Mouse (Mus musculus): ENCODE data around the gene Zfp575.

The Zfp575 gene

DNA sequence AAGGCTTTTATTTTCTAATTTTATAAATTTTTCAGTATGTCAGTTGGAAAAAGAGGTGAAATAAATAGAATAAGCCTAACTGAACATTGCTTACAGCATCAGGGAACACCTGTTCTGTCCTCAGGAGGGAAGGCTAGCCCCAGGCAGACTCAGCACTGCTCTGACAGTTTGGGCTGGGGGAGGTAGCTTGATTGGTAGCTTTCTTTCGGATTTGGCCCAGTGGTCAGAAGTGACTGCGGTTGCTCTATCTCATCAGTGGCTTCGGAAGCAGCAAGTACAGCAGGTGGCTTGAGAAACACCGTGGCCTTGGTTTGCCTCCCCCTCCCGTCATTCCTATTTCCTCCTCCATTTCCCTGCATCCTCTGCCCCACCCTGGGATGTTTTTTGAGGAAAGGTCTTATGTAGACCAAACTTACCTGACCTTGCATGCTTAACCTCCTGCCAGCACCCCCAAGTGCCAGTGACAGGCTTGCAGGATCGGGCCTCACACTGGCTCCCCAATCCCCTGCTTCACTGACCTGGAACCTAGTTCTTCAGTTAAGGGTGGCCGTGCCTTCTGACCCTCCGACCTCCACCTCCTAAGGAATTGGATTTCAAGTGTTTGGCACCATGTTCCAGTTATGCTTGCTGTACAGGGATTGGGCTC lies 24.1 kb downstream of the Zfp575 start:
- DNase-seq (ENCODE audit: low read depth): no peak

DNA sequence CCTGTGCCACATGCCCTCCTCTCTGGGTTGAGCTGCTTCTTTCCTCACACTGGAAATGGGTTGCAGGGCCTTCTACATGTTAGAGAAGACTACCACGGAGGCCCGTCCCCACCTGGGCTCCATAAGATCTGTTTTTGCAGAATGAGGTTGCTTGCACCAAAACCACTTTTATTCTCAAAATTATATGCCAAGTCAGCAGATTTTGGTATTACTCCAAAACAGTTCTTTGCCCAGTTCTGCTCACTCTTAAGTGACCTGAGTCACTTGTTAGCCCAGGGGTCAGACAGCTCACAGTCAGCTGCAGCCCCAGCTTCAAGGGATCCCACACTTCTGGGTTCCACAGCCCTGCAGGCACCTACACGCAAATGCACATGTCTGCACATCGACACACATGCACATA lies 26.0 kb downstream of the Zfp575 start:
- no peak for DNase-seq (ENCODE audit: low read depth)

DNA sequence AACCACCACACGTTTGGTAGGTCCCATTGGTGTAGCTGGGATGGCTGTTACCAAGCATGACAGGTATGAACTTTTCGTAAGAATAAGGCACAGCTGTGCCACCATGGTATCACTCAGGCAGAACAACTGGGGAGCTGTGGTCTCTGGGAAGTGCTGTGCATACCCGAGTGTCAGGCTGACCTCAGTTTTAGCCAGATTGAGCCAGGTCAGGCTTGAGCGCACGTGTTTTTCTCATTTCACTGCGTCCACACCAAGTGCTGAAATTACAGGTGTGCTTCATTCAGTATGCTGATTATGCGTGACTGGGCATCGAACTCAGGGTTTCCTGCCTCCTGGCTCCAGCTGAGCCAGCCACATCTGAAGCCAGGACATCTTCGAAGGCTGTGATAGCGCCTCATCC lies 31.7 kb downstream of the Zfp575 start:
- DNase-seq (ENCODE audit: low read depth): no peak

DNA sequence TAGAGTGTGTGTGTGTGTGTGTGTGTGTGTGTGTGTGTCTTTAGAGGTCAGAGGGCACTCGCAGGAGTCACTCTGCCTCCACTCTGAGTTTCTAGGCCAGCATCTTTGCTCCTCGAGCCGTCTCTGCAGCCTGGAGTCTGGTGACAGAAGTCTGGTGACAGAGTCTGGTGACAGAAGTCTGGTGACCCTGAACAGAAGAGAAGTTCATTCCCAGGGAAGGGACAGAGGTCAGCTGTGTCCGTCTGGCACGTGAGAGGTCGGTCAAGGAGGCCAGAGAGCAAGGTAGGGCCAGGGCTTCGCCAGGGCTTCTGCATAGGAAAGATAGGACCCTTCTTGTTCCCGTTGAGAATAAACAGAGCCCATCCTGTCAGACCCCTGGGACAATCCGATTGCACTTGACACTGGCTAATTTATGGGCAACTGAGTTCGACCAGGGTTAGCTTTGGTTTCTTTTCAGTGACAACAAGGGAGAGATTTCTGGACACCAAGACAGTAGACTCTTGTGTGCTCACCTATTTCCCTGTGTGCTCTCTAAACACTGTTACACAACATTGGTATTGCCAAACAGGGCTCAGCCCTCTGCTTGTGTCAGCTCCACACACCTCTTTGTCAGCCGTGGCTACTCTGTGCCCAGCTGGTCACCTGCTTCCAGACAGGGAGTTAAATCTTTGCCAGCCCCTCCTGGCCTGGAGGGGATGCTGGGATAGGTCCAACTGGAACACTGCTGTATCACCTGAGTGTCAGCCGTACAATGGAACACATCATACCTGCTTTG lies 35.3 kb downstream of the Zfp575 start:
- DNase-seq (ENCODE audit: low read depth): no peak

DNA sequence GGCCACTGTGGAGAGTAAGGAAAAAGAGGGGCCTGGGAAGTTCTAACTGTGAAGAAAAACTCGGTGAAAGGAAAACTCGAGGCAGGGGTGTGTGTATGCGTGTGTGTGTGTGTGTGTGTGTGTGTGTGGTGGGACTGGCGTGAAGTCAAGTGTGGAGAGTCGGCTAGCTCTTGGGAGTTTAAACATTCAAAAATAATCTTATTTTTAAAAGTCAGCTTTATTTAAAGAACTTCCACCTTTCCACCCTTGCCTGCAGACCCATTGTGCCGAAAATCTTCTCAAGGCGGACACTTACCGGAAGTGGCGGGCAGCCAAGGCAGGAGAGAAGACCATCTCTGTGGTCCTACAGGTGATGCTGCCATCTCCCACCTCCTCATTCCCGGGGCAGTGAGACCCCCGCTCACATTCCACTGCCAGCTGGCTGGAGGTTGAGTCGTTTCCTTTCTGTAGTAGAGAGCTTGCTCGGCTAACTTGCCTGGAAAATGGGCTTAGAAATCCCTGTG lies 39.9 kb downstream of the Zfp575 start:
- no peak for DNase-seq (ENCODE audit: low read depth)

DNA sequence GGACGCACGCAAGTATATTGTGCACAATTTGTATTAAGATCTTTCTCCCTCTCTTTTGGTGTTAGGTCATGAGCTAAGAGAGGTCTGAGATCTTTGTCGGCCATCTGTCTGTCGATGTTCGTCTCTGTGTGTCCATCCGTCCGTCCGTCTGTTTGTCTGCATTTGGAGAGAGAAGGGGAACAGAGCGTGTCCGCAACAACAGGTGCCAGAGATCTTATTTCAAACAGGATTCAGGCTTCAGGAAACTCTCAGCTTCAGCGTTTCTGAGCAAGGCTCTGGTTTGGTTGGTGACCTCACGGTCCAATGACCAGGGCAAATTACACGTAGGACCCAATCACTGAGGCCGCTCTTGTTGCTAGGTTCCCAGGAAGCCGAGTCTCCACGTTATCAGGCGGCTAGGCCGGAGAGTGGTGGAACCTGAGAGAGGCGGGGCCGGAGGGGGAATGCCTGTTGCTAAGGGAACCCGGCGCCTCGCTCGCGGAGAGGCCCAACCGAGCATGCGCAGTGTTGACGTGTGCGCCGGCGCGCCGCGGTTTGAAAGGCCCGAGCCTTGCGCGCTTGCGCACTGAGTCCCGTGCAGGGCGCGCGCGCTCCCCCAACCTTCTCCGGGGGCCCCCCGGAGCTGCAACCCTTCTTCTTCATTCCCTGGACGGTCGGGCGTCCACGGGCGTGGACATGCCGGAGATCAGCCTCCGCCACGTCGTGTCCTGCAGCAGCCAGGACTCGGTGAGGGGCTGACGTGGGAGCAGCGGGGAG lies 40.6 kb downstream of the Zfp575 start:
- peak; percentile 99 for DNase-seq (ENCODE audit: low read depth)

DNA sequence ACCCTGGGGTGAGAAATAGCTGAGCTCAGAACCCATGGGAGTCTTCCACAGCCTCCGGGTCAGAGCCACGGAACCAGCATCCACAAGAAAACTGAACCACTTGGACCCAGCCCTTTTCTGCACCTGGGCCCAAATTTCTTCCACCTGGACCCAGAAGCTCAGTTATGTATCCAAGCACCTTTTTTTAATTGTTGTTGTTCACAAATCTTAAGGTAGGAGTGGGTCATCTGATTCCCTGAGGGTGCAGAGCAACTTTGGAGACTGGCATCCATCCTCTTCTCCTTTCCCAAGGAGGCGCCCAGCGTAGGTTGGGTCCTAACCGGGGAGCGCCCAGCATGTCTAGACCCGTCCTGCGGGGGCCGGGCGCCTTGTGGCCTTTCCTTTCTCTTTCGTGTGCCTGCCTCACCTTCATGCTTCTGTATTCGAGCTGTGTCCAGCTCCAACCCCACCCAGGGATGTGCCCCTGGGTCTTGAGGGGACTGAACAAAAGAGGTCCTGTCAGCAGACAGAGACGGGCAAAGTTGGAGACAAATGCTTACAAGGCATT lies 41.3 kb downstream of the Zfp575 start, which contains the start of the genes Pinlyp and Xrcc1:
TSS of gene Pinlyp (minus strand) at position 51 of the 547 bp plus-strand sequence.
TSS of gene Xrcc1 (plus strand) at position 222 of the 547 bp plus-strand sequence.
- no peak for DNase-seq (ENCODE audit: low read depth)

DNA sequence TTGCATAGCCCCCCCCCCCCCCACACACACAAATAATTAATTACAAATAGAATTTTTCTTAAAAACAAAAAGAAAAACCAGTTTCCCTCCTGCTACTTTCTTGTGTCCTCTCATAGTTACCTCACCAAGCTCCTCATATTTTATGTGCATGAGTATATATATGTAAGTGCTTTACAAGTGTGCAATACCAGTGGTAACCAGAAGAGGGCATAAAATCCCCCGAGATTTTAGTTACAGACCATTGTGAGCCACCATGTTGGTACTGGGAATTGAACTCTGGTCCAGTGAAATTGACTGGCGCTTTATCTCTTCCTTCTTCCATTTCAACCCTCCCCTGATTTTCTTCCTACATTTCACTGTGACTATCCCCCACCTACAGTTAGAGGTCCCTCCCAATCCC lies 42.9 kb downstream of the Zfp575 start:
- no peak for DNase-seq (ENCODE audit: low read depth)

DNA sequence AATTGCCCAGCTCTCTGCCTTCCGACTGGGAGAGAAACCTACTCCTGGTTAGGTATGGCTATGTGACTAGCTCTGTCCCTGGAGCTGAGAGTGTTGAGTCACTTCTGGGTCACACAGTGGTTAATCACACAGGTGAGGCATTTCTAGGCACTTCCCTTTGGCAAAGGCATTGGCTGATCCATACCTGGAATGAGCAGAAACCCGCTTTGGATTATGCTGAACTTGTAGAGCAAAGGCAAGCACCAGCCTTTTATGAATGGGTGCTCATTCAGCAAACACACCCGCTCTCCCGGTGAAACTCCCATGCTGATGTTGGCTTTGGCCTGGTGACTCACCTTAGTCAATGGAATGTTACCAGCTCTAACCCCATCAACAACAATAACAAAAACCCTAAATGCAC lies 47.8 kb downstream of the Zfp575 start:
- DNase-seq (ENCODE audit: low read depth): no peak

DNA sequence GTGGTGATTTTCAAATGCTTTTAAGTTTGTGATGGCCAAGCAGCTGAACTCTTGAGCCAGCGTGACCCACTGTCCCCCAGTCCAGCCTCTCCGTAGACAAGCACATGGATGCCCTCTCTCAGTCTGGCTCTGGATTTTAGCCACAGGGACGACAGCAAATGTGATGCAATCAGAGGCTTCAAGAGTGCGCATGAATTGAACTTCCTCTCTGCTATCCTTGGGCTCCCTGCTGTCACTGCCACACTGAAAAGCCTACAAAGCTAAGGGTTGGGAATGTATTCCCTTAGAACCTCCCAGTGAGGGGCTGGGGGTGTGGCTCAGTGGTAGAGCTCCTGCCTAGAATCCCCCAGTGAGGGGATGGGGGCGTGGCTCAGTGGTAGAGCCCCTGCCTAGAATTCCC lies 48.7 kb downstream of the Zfp575 start:
- DNase-seq (ENCODE audit: low read depth): no peak

DNA sequence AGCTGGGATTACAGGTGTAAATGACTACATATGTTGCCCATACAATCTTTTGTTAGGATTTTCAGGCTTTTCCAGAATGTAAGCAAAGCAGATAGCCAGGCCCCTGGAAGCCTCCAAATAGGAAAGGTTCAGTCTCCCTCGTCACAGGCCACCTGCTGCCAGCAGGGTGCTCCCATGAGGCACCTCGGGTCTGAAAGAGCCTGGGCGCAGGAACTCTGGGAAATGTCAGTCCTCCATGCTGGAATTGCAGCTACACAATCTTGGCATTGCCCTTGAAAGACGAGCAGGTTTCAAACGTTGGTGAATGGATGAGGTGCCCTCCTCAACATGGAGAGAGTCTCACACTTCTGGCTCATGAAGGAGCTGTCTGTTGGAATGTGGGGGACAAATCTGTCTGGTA lies 49.3 kb downstream of the Zfp575 start:
- DNase-seq (ENCODE audit: low read depth): no peak

DNA sequence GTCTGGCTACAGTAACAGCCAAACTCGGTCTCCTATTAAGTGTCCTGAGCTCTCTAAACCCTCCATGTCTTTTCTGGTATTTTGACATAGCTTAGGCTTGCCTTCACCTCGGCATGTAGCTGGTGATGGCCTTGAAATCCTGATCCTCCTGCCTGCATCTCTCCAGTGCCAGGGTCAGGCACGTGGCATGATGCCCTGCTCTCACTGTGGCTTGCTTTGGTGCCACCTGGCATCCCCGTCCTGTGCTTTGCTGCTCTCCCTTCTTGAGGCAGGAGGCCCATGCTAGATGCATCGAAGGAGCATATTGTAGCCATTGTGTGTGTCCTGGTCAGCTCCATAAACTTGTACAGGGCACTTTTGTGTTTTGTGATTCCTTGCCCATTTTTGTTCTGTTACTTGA lies 49.9 kb downstream of the Zfp575 start:
- DNase-seq (ENCODE audit: low read depth): no peak

DNA sequence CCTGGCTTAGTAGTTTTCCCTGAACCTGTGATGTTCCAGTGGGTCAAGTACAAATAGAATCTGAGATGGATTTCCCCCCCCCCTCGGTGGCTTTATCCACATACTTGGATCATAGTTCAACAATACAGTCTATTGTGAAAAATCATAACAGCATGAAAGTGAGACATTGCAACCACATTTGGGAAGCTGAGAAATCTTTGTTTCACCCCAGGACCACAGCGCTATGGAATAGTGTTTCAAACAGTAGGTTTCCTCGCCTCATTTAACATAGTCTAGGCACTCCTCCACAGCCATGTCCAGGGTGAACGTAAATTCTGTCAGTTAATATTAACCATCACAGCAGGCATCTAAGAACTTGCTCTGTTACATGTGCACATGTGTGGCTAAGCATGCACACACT lies 50.4 kb downstream of the Zfp575 start:
- DNase-seq (ENCODE audit: low read depth): no peak

DNA sequence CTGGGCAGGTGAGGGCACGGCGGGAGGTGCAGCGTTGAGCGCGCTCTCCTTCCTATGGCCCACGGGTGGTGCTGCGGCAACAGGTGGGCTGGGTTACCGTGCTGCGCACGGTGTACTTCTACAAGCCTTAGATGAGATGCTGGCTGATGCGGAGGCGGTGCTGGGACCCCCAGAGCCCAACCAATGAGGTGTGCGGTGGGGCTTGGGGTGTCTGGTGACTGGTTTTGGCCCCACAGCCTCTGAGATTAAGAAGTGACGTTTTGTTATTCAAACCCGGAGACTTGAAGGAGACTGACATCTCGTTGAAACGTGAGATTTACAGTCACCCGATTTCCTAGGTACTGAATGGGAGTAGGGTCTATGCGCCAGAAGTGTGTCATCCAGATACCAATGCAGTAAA lies 53.1 kb downstream of the Zfp575 start:
- DNase-seq (ENCODE audit: low read depth): no peak

Measured in c-Kit-positive CD71-negative TER-119-negative erythroid progenitor cells, embryonic 14.5 days (primary cell).